Mouse (Mus musculus): ENCODE data around the gene Mctp1.

DNA sequence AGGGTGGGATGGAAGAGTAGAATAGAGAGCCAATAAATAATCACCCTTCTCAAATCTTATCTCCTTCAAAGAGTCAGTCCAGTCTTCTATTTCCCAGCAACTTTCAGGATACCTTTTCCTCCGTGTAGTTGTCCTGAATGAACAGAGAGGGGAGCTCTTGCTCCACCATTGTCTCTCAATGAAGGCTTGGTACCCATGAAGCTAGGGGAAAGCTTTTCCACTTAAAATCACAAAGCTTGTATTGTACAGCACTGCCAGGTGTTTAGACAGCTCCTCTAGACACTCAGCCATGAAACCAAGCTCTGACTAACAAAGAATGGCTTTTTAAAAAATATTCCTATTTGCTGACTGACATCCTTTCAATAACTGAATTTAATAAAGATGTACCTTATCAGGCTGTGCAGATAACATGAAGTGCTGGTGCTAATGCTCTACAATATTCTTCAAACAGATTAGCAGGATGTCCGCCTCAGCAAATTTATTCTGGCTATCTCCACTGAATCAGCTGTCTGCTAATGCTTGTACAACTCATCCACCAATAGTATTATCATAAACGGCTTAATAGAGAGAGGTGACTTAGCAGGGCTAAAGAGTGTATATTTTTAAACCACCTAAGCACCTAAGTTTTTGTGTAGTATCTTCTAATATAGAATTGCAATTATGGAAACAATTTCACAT is 417.9 kb downstream of the Mctp1 start:
- no peak for TF ChIP-seq EP300 (IDR thresholded peaks at IDR 0.05; ENCODE audit: insufficient read depth, low read depth, low read length)
- no peak for TF ChIP-seq CTCF (IDR thresholded peaks at IDR 0.05; ENCODE audit: low read depth, low read length)
